Mouse (Mus musculus) T-helper 17 cell (primary cell): ENCODE data around the gene Slc9a2.

ENCODE experiments used
- in situ Hi-C, 2 experiments: fragments of 300-600 bp; cut with MboI, MseI; formaldehyde crosslinking; loops; 1 replicate in 1 of 2; 2 replicates in 1 of 2; pipeline ENCODE4 v1.15.1; 2025; ENCODE audit warnings: high pct_unique_total_duplicates in 2 of 2

Slc9a2 gene

DNA sequence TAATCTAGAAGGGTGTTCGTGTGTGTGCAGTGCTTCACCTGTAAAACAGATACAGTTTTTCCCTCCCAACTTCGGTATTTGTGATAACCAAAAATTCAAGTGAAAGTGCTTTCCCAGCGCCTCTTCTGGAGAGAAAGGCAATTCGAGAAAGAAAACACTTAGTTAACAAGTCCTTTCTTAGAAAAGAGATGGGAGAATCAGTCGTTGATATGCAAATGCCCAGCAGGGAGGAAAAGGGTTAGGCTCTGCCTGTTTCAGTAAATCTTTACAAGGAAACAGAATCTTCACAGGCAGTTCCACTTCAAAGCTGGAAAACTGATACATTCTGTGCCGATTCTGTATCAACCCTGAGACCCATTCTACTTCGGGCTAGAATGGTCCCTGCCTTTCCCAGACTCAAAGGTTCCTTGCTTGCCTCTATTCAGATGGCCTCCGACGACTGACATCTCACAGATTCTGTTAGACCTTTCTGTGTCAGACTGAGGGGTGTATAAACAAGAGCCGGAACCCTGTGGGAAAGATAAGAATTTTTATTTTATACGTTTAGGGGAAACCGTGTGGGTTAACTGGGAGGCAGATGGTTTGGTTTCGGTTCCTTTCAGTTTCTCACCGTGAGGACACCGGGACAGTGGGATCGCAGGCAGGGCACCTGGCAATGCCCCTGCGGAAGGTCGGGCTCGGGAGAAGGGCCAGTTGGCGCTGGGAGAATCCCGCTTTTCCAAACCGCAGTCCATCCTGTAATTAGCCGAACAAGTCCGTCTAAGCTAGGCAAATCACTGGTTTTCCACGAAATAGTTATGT is at the start of gene Slc9a2:
Gene Slc9a2 (plus strand): TSS at position 508 of the 801 bp plus-strand sequence.
- in situ Hi-C loops, result no loop called here

DNA sequence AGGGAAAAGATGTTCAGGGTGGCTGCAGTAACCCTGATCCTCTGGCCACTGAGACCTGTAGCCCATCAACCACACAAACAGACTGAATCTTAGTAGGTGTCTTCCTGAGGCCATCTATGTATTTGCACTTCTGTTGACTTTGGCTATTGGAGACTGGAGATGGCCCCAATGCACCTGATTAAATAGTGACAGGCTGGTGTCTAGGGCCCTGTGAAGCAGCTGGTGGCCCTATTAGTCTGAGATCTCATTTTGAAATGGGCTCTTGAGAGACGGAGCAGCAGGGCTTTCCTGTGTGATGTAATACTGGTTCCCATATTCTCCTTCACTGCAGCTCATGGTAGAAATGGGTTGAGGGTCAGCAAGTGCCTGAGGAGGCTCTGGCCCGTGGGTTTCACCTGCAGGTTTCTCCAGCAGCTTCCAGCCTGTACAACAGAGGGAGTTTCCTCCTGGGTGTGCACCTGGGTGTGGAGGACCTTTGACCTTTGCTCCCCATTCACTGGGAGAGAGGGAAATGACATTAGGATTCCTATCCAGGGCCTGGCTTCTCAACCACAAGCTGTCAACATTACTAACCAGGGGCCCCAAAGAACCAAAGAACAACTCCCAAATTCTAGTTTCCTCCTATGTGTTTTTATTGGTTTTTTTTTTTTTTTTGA is 47.8 kb upstream of the Slc9a2 start:
- in situ Hi-C loops, result no loop called here

DNA sequence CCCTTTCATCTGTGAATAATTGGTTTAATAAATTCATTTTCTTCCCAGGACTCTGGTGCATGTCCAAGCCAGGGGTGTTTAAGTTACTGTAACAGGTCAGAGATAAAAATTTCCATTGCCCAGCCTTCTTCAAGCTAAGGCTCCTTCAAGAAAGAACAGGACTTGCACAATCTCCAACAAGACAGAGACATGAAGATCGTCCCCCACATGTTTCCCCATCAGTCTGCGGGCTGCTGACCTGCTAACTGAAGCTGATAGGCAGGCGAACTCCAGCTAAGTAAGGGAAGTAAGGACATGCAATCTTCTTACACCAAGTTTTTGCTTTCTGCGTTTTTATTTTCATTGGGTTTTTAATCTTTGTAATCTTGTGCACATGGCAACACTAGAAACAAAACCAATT is 45.8 kb upstream of the Slc9a2 start:
- in situ Hi-C loops, result no loop called here

GRCm38 (mm10) chr1:40648234-40648633 is 32.1 kb upstream of the Slc9a2 start:
- in situ Hi-C loops, result no loop called here

GRCm38 (mm10) chr1:40650803-40651497 is 29.4 kb upstream of the Slc9a2 start:
- in situ Hi-C loops, result loop anchor here (5.0 to 10.0 kb wide), 3 partner anchors 66 to 516 kb away; partner anchors contain the start of gene Slc9a4 (in 1 of the 2)

GRCm38 (mm10) chr1:40657035-40657434 is 23.3 kb upstream of the Slc9a2 start:
- in situ Hi-C loops, result loop anchor here (5.0 to 10.0 kb wide), 3 partner anchors 72 to 522 kb away; partner anchors contain the start of gene Slc9a4 (in 2 of the 2)

DNA sequence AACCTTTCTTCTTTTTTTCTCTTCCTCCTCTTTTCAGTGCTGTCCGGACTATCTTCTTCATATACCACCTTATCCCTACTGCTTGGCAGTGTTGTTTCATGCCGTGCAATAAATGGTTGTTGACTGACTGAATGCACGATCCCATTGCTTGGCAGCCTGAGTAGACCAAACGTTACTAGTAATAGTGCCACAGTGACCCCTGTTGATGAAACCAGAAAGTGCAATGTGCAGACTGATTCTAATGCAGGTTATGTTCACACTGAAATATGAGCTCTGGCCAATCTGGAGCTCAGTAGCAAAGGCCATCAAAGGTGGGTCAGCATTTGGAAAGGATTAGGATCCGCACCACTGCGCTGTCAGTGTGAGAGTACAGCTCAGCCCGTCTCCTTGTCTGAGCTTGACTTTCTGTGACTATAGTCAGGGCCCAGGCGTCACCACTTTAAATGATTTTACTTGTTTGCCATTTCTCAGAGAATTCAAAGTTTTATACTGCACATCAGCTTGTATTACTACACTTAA is 22.3 kb upstream of the Slc9a2 start:
- in situ Hi-C loops, result loop anchor here (5.0 to 10.0 kb wide), 3 partner anchors 73 to 523 kb away; partner anchors contain the start of gene Slc9a4 (in 2 of the 2)

- in situ Hi-C loops, result loop anchor here (5.0 to 10.0 kb wide), 3 partner anchors 74 to 524 kb away; partner anchors contain the start of gene Slc9a4 (in 2 of the 2)
These were observed 21.4 kb upstream of the Slc9a2 start for GRCm38 (mm10) chr1:40659017-40659416.

DNA sequence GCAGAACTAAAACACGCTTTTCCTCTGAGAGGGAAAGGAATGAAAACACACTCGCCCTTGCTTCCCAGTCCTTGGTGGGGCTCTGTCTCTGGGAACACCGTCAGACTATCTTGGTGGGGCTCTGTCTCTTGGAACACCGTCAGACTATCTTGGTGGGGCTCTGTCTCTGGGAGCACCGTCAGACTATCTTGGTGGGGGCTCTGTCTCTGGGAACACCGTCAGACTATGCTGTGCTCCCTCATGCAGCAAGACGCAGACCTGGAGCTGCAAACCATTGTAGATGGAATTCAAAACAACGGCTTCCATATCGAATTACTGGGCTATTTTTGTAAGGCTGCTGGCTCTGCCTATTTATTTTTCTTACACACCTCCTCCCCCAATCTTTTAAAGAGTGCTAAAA is 20.9 kb upstream of the Slc9a2 start:
- in situ Hi-C loops, result loop anchor here (5.0 to 10.0 kb wide), 3 partner anchors 75 to 525 kb away; partner anchors contain the start of gene Slc9a4 (in 2 of the 2)

- in situ Hi-C loops, result no loop called here
These were observed 19.5 kb upstream of the Slc9a2 start for GRCm38 (mm10) chr1:40660838-40661237.

DNA sequence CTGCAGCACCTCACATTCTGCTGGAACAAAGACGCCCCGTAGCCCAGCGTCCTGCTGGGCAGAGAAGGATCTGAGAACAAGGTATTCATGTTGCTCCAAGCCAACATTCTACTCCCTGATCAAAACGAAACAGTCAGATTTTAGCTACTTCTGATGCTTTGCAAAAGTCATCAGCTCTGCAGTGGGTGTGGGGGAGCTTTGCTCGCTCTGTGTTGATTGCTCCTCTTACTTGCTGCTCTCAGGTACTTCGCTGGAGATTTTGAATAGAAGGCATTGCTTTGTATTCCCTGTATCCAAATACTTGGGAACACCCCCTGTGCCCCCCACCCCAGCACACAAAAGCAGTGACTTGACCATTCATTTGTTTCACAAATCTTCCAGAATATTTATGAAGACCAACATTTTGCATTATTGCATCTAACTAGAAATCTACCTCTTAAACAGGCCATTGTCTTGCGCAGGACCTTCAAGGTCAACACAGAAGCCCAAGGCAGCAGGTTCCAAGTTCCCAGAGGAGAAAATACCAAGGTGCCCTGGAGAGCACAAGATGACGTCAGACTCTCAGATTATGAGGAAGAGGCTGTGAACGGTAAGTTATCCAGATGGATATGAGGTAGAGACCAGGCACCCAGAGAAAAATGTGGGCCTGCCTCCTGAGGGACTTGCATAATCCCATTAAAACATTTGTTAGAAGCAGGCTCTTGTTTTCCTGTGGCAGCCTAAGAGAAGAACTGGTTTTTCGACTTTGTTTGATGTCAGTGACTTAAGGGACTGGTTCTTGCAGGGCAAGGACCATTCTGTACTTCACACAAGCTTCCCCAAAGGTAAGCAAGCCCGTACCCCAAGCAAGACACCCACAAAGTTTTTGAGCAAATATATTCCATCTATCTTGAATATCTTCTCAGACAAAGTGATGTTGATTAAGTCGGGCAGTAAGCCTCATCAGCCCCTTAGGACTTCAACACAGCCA is 14.7 kb upstream of the Slc9a2 start:
- in situ Hi-C loops, result loop anchor here in 1 of 2 experiments (5.0 kb wide), 1 partner anchor 283 kb away; no protein-coding TSS in a partner anchor

DNA sequence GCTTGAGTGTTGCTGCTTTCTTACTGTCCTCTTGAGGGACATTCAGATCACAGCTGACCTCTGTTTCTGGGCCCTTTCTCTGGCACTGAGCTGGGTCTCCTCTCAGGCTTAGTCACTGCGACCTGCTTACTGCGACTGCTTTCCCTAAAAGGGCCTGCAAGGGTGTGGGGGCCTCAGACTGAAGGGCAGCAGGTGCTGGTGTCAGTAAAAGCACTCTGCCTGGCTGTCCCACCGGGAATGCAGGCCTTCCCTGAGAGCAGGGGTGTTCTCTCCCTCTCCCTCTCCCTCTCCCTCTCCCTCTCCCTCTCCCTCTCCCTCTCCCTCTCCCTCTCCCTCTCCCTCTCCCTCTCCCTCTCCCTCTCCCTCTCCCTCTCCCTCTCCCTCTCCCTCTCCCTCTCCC is 12.9 kb upstream of the Slc9a2 start:
- in situ Hi-C loops, result loop anchor here in 1 of 2 experiments (5.0 kb wide), 1 partner anchor 285 kb away; no protein-coding TSS in a partner anchor

GRCm38 (mm10) chr1:40670025-40670424 is 10.3 kb upstream of the Slc9a2 start:
- in situ Hi-C loops, result loop anchor here in 1 of 2 experiments (5.0 kb wide), 1 partner anchor 553 kb away; no protein-coding TSS in a partner anchor

DNA sequence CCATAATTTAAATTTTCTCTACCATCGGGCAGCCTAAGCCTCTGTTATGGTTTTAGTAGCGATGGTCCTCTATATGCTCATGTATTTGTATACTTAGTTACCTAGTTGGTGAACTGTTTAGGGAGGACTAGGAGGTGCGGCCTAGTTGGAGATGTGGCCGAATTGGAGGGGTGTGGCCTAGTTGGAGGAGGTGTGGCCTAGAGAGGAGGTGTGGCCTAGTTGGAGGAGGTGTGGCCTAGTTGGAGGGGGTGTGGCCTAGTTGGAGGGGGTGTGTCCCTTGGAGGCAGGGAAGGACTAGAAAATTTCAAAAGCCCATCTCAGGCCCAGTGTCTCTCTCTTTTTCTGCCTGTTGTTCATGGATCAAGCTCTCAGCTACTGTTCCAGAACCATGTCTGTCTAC is 8.9 kb upstream of the Slc9a2 start:
- in situ Hi-C loops, result loop anchor here in 1 of 2 experiments (5.0 kb wide), 1 partner anchor 554 kb away; no protein-coding TSS in a partner anchor

DNA sequence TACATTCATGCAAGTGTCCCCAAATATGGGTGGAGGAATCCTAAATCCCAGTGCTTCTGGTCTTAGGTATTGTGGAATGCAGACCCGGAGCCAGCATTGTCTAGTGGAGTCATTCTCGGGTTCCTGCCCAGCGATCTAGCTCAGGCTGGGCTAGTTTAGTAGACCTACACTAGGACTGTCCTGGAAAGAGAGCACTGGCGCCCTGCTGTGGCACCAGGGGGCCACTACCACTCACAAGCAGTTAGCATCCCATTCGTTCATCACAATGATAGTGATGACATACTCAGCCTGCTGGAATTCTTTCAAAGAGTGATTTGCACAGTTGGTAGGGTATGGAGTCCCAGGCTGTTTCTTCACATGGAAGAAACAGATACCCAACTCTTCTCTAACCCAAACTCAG is 3.1 kb upstream of the Slc9a2 start:
- in situ Hi-C loops, result no loop called here

- in situ Hi-C loops, result no loop called here
These were observed 709 bp downstream of the Slc9a2 start for GRCm38 (mm10) chr1:40680868-40681698.

GRCm38 (mm10) chr1:40681699-40682510 is 1.5 kb downstream of the Slc9a2 start:
- in situ Hi-C loops, result no loop called here

DNA sequence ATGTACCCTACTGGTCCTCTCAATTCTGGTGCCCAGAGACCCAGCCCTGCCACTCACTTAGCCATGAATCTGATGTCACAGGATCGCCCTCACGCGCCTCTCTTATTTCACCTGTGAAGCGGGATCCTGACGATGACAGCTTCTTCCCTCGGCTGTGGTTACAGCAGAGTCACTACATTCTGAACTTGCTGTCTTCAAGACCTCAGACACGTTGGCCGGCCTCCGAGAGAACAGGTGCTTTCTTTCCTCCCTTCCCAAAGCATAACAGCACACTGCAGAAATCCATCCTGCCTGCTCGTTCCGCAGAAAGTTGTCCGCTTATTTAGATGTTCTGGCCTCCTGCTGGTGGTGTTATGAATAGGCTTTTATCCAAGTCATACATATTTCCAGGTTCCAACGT is 13.9 kb downstream of the Slc9a2 start:
- in situ Hi-C loops, result no loop called here
